Mouse (Mus musculus) neural tube, embryonic 15.5 days (tissue): ENCODE measurements at regions not wholly inside any gene's neighbourhood (a gene's known extent, or its start where the extent isn't known, plus 50 kb on each side); places are given as distances from the start of the nearest gene placed in this dataset.

Experiments
- ATAC-seq: fragments of 200-750 bp; cut with Nextera tagmentation; 2 replicates; pipeline ENCODE4 v1.8.0; 2017; ENCODE audit warnings: mild to moderate bottlenecking, moderate TSS enrichment, moderate library complexity; ENCODE audit not compliant: low FRiP score
- H3K27ac ChIP-seq: fragments of 300-500 bp; sonication (generic); replicated peaks from 2 replicates; pipeline ENCODE4 v1.5.1; 2015; ENCODE audit warnings: mild to moderate bottlenecking, inconsistent platforms
- H3K27me3 ChIP-seq: fragments of 300-500 bp; sonication (generic); replicated peaks from 2 replicates; pipeline ENCODE4 v1.6.1; 2015; ENCODE audit warnings: inconsistent platforms
- H3K36me3 ChIP-seq: fragments of 300-500 bp; sonication (generic); 2 replicates; pipeline ENCODE4 v1.6.1; 2015; ENCODE audit warnings: inconsistent platforms
- H3K4me1 ChIP-seq: fragments of 300-500 bp; sonication (generic); 2 replicates; pipeline ENCODE4 v1.6.1; 2015; ENCODE audit warnings: inconsistent platforms
- H3K4me2 ChIP-seq: fragments of 300-500 bp; sonication (generic); 2 replicates; pipeline ENCODE4 v1.6.1; 2015; ENCODE audit warnings: inconsistent platforms, mild to moderate bottlenecking, moderate library complexity
- H3K4me3 ChIP-seq: fragments of 300-500 bp; sonication (generic); replicated peaks from 2 replicates; pipeline ENCODE4 v1.5.1; 2015; ENCODE audit warnings: mild to moderate bottlenecking, inconsistent platforms
- H3K9ac ChIP-seq: fragments of 300-500 bp; sonication (generic); replicated peaks from 2 replicates; pipeline ENCODE4 v1.6.1; 2015; ENCODE audit warnings: mild to moderate bottlenecking, inconsistent platforms
- H3K9me3 ChIP-seq: fragments of 300-500 bp; sonication (generic); replicated peaks from 2 replicates; pipeline ENCODE4 v1.6.1; 2016; ENCODE audit warnings: inconsistent platforms
- WGBS: fragments of 180-500 bp; shearing (Covaris S2); methylation state at CpG from one replicate; pipeline ENCODE4 v1.1.7; 2015; ENCODE audit warnings: mixed read lengths; 5-methylcytosine and 5-hydroxymethylcytosine counted together

GRCm38 (mm10) chr11:89932231-89932865 is 70.3 kb downstream of the Pctp start:
- Histone ChIP-seq H3K4me3 (no peak overlapping the region), H3K4me1 (peaks cover 15% of the 10 kb centered on the region), H3K9me3 (no peaks in the 10 kb centered on the region), H3K27ac (no peak overlapping the region; the same call in 1 of the 2 replicates), H3K9ac (no peak overlapping the region), H3K4me2 (no peak overlapping the region), H3K36me3 (no peaks in the 10 kb centered on the region), H3K27me3 (no peaks in the 10 kb centered on the region)
- WGBS, result 42% methylated on average over 8 of the region's 8 CpGs
- ATAC-seq, result no peak

- H3K4me2 ChIP-seq, result no peak overlapping the region
- no peak overlapping the region for H3K4me3 ChIP-seq
- H3K27me3 ChIP-seq, result no peaks in the 10 kb centered on the region
- peaks cover 15% of the 10 kb centered on the region for H3K4me1 ChIP-seq
- H3K9ac ChIP-seq, result no peak overlapping the region
- ATAC-seq, result no peak
- no peaks in the 10 kb centered on the region for H3K36me3 ChIP-seq
- 91% methylated on average over 12 of the region's 12 CpGs for WGBS
- H3K27ac ChIP-seq, result no peak overlapping the region
- no peaks in the 10 kb centered on the region for H3K9me3 ChIP-seq
These were observed 73.3 kb downstream of the Pctp start for GRCm38 (mm10) chr11:89929115-89929988.

- Histone ChIP-seq H3K27ac (no peak overlapping the region), H3K4me2 (no peak overlapping the region), H3K36me3 (no peaks in the 10 kb centered on the region), H3K27me3 (no peaks in the 10 kb centered on the region), H3K4me3 (no peak overlapping the region), H3K9ac (no peak overlapping the region), H3K9me3 (no peaks in the 10 kb centered on the region), H3K4me1 (peaks cover 5% of the 10 kb centered on the region)
- ATAC-seq, result no peak
- 39% methylated on average over 3 of the region's 3 CpGs for WGBS
These were observed 75.1 kb downstream of the Pctp start for GRCm38 (mm10) chr11:89927483-89928156.

- Histone ChIP-seq H3K4me3 (no peak overlapping the region), H3K36me3 (no peaks in the 10 kb centered on the region), H3K27me3 (no peaks in the 10 kb centered on the region), H3K9ac (no peak overlapping the region), H3K27ac (no peak overlapping the region), H3K4me1 (no peaks in the 10 kb centered on the region; the same call in 1 of the 2 replicates), H3K4me2 (no peak overlapping the region), H3K9me3 (no peaks in the 10 kb centered on the region)
- 69% methylated on average over 6 of the region's 6 CpGs for WGBS
- no peak for ATAC-seq
These were observed 80.1 kb downstream of the Pctp start for GRCm38 (mm10) chr11:89922551-89922950.

GRCm38 (mm10) chr11:89921146-89921545 is 81.5 kb downstream of the Pctp start:
- ATAC-seq, result no peak
- H3K9me3 ChIP-seq, result no peaks in the 10 kb centered on the region
- no peak overlapping the region for H3K4me2 ChIP-seq
- H3K27me3 ChIP-seq, result no peaks in the 10 kb centered on the region
- H3K36me3 ChIP-seq, result no peaks in the 10 kb centered on the region
- no peaks in the 10 kb centered on the region for H3K4me1 ChIP-seq
- H3K4me3 ChIP-seq, result no peak overlapping the region
- no peak overlapping the region for H3K9ac ChIP-seq
- 68% methylated on average over 6 of the region's 6 CpGs for WGBS
- no peak overlapping the region for H3K27ac ChIP-seq

- WGBS, result 84% methylated on average over 4 of the region's 4 CpGs
- no peak overlapping the region for H3K9ac ChIP-seq
- no peak for ATAC-seq
These were observed 86.9 kb downstream of the Pctp start for GRCm38 (mm10) chr11:89915795-89916194.

GRCm38 (mm10) chr11:89914577-89914976 is 88.1 kb downstream of the Pctp start:
- no peaks in the 10 kb centered on the region for H3K36me3 ChIP-seq
- H3K4me1 ChIP-seq, result no peaks in the 10 kb centered on the region
- no peak overlapping the region for H3K9ac ChIP-seq
- H3K9me3 ChIP-seq, result no peaks in the 10 kb centered on the region
- 87% methylated on average over 2 of the region's 2 CpGs for WGBS
- H3K4me2 ChIP-seq, result no peak overlapping the region
- no peak overlapping the region for H3K4me3 ChIP-seq
- ATAC-seq, result no peak
- no peak overlapping the region for H3K27ac ChIP-seq
- H3K27me3 ChIP-seq, result no peaks in the 10 kb centered on the region

More at GRCm38 (mm10) chr11:89915795-89916194, 86.9 kb downstream of the Pctp start:
- Histone ChIP-seq H3K27ac (no peak overlapping the region), H3K4me2 (no peak overlapping the region), H3K27me3 (no peaks in the 10 kb centered on the region), H3K4me1 (no peaks in the 10 kb centered on the region), H3K4me3 (no peak overlapping the region), H3K36me3 (no peaks in the 10 kb centered on the region), H3K9me3 (no peaks in the 10 kb centered on the region)

- no peaks in the 10 kb centered on the region for H3K9me3 ChIP-seq
- H3K4me1 ChIP-seq, result peaks cover 14% of the 10 kb centered on the region
- H3K27ac ChIP-seq, result no peak overlapping the region
- H3K36me3 ChIP-seq, result no peaks in the 10 kb centered on the region
- no peak overlapping the region for H3K4me2 ChIP-seq
- no peak overlapping the region for H3K9ac ChIP-seq
- ATAC-seq, result no peak; the same call in 1 of the 2 replicates
- 37% methylated on average over 9 of the region's 9 CpGs for WGBS
- H3K4me3 ChIP-seq, result no peak overlapping the region
- H3K27me3 ChIP-seq, result no peaks in the 10 kb centered on the region
These were observed 101.4 kb downstream of the Pctp start for GRCm38 (mm10) chr11:89901241-89901740.

GRCm38 (mm10) chr11:89898516-89898915 is 104.2 kb downstream of the Pctp start:
- no peaks in the 10 kb centered on the region for H3K27me3 ChIP-seq
- no peaks in the 10 kb centered on the region for H3K9me3 ChIP-seq
- H3K4me3 ChIP-seq, result no peak overlapping the region
- H3K4me1 ChIP-seq, result peaks cover 14% of the 10 kb centered on the region
- no peak overlapping the region for H3K4me2 ChIP-seq
- no peaks in the 10 kb centered on the region for H3K36me3 ChIP-seq
- no peak overlapping the region for H3K9ac ChIP-seq
- 32% methylated on average over 4 of the region's 4 CpGs for WGBS
- peak; percentile 76 for ATAC-seq
- H3K27ac ChIP-seq, result 0 out of 2 replicates have a peak overlapping the region, but pooled peaks have one; percentile 15

- H3K27me3 ChIP-seq, result no peaks in the 10 kb centered on the region
- no peak overlapping the region for H3K4me2 ChIP-seq
- no peaks in the 10 kb centered on the region for H3K36me3 ChIP-seq
- H3K9ac ChIP-seq, result no peak overlapping the region
- no peak overlapping the region for H3K4me3 ChIP-seq
- H3K4me1 ChIP-seq, result peaks cover 14% of the 10 kb centered on the region
- 0 out of 2 replicates have a peak overlapping the region, but pooled peaks have one; percentile 13 for H3K27ac ChIP-seq
- H3K9me3 ChIP-seq, result no peaks in the 10 kb centered on the region
- WGBS, result 52% methylated on average over 3 of the region's 3 CpGs
- ATAC-seq, result no peak
These were observed 105.8 kb downstream of the Pctp start for GRCm38 (mm10) chr11:89896854-89897253.

- no peaks in the 10 kb centered on the region for H3K27me3 ChIP-seq
- no peak overlapping the region for H3K4me2 ChIP-seq
- no peaks in the 10 kb centered on the region for H3K4me1 ChIP-seq
- no peaks in the 10 kb centered on the region for H3K36me3 ChIP-seq
- H3K4me3 ChIP-seq, result no peak overlapping the region
- H3K27ac ChIP-seq, result no peak overlapping the region
- no peaks in the 10 kb centered on the region for H3K9me3 ChIP-seq
- 44% methylated on average over 2 of the region's 2 CpGs for WGBS
- H3K9ac ChIP-seq, result no peak overlapping the region
- ATAC-seq, result no peak
These were observed 94.1 kb upstream of the Ankfn1 start for GRCm38 (mm10) chr11:89871587-89871986.
